Mouse (Mus musculus) kidney, postnatal 4 days (tissue): Measurements from ENCODE around the gene Ifi27.
A peak's percentile ranks its signal among the peaks of the same experiment; 100 is the strongest.
"Not testable (repeated sequence)": the region's sequence is repeated elsewhere in the genome, so short reads cannot be mapped to it uniquely, and the experiment has no call there.

Experiments used
- DNase-seq, 2 experiments: peaks; one replicate each; pipeline ENCODE4 v3.0.0; 2021; ENCODE audit warnings: mixed read lengths in 2 of 2

Gene Ifi27

GRCm38 (mm10) chr12:103433986-103434731 lies at the start of gene Ifi27:
TSS of gene Ifi27 (plus strand) at chr12:103434211.
- peak; percentile 53 to 68 for DNase-seq

GRCm38 (mm10) chr12:103388505-103389347 lies 45.3 kb upstream of the Ifi27 start, which contains the start of gene Otub2:
TSS of gene Otub2 (plus strand) at chr12:103388682.
- peak; percentile 98 for DNase-seq

GRCm38 (mm10) chr12:103389348-103389727 lies 44.7 kb upstream of the Ifi27 start:
- DNase-seq, result no peak

GRCm38 (mm10) chr12:103389982-103390381 lies 44.0 kb upstream of the Ifi27 start:
- no peak for DNase-seq

GRCm38 (mm10) chr12:103391098-103391497 lies 42.9 kb upstream of the Ifi27 start:
- DNase-seq, result no peak

- no peak for DNase-seq
Measured at GRCm38 (mm10) chr12:103393528-103393927, 40.5 kb upstream of the Ifi27 start.

- DNase-seq, result peak; percentile 16 to 35
Measured at GRCm38 (mm10) chr12:103395486-103396275, 38.3 kb upstream of the Ifi27 start.

GRCm38 (mm10) chr12:103396751-103397150 lies 37.3 kb upstream of the Ifi27 start:
- no peak for DNase-seq

- no peak for DNase-seq
Measured at GRCm38 (mm10) chr12:103404131-103404530, 29.9 kb upstream of the Ifi27 start.

- DNase-seq, result no peak
Measured at GRCm38 (mm10) chr12:103407720-103408119, 26.3 kb upstream of the Ifi27 start, which contains the start of gene 9330161L09Rik. TSS of gene 9330161L09Rik (minus strand) at chr12:103407820.

- no peak for DNase-seq
Measured at GRCm38 (mm10) chr12:103408144-103408543, 25.9 kb upstream of the Ifi27 start.

- DNase-seq, result no peak
Measured at GRCm38 (mm10) chr12:103425016-103425728, 8.8 kb upstream of the Ifi27 start.

GRCm38 (mm10) chr12:103425729-103426470 lies 8.1 kb upstream of the Ifi27 start, which contains the start of gene Ddx24:
TSS of gene Ddx24 (minus strand) at chr12:103425830.
- DNase-seq, result peak; percentile 98

GRCm38 (mm10) chr12:103426710-103427109 lies 7.3 kb upstream of the Ifi27 start:
- DNase-seq, result no peak

- no peak for DNase-seq
Measured at GRCm38 (mm10) chr12:103433430-103433829, 581 bp upstream of the Ifi27 start.

GRCm38 (mm10) chr12:103434861-103435260 lies 850 bp downstream of the Ifi27 start:
- DNase-seq, result no peak

- no peak for DNase-seq
Measured at GRCm38 (mm10) chr12:103437601-103438000, 3.6 kb downstream of the Ifi27 start.

- DNase-seq, result no peak
Measured at GRCm38 (mm10) chr12:103443524-103443923, 9.5 kb downstream of the Ifi27 start, which contains the start of gene Ifi27l2a. TSS of gene Ifi27l2a (minus strand) at chr12:103443680.

- DNase-seq, result not testable (repeated sequence)
Measured at GRCm38 (mm10) chr12:103444261-103444660, 10.2 kb downstream of the Ifi27 start.

GRCm38 (mm10) chr12:103445060-103445459 lies 11.0 kb downstream of the Ifi27 start:
- DNase-seq, result no peak

GRCm38 (mm10) chr12:103453361-103453760 lies 19.4 kb downstream of the Ifi27 start:
- no peak for DNase-seq
